Mouse (Mus musculus) cerebellum, adult (tissue): ENCODE results near the gene Olfr800.

Experiments used
- ATAC-seq: cut with Nextera tagmentation; 2 replicates; pipeline ENCODE4 v1.9.2; 2017; ENCODE audit warnings: mild to moderate bottlenecking, moderate library complexity, mixed read lengths; ENCODE audit not compliant: insufficient number of reproducible peaks, low FRiP score, low TSS enrichment

Gene Olfr800

GRCm38 (mm10) chr10:129657394-129657793 lies at the start of gene Olfr800:
Gene Olfr800 (plus strand): TSS chr10:129657694.
- no peak for ATAC-seq

- ATAC-seq: no peak
These were observed 45.0 kb upstream of the Olfr800 start, which contains the start of gene Olfr796 for GRCm38 (mm10) chr10:129612470-129612869. Gene Olfr796 (minus strand): TSS chr10:129612570.

GRCm38 (mm10) chr10:129621724-129622123 lies 35.8 kb upstream of the Olfr800 start:
- no peak for ATAC-seq

GRCm38 (mm10) chr10:129623251-129623650 lies 34.2 kb upstream of the Olfr800 start:
- no peak for ATAC-seq

- no peak for ATAC-seq
These were observed 29.7 kb upstream of the Olfr800 start, which contains the start of gene Olfr798 for GRCm38 (mm10) chr10:129627834-129628233. Gene Olfr798 (minus strand): TSS chr10:129627934.

GRCm38 (mm10) chr10:129637184-129637583 lies 20.3 kb upstream of the Olfr800 start, which contains the start of gene Olfr799:
Gene Olfr799 (plus strand): TSS chr10:129637484.
- ATAC-seq: no peak

GRCm38 (mm10) chr10:129651763-129652162 lies 5.7 kb upstream of the Olfr800 start:
- no peak for ATAC-seq

GRCm38 (mm10) chr10:129673765-129674164 lies 16.3 kb downstream of the Olfr800 start, which contains the start of gene Olfr801:
Gene Olfr801 (minus strand): TSS chr10:129673865.
- ATAC-seq: no peak

GRCm38 (mm10) chr10:129688069-129688468 lies 30.6 kb downstream of the Olfr800 start, which contains the start of gene Olfr802:
Gene Olfr802 (minus strand): TSS chr10:129688169.
- no peak for ATAC-seq

- ATAC-seq: no peak
These were observed 36.7 kb downstream of the Olfr800 start, which contains the start of gene Olfr803 for GRCm38 (mm10) chr10:129694186-129694585. Gene Olfr803 (minus strand): TSS chr10:129694286.

- no peak for ATAC-seq
These were observed 45.4 kb downstream of the Olfr800 start, which contains the start of gene Olfr804 for GRCm38 (mm10) chr10:129702910-129703309. Gene Olfr804 (plus strand): TSS chr10:129703210.
